Mouse (Mus musculus): ENCODE results near the gene Otop3. TPM values are rescaled to one million over a fixed set of nuclear protein-coding genes. Genes with fewer than 3 reads are reported as not detected.

The Otop3 gene
- polyA plus RNA-seq, 1 experiment: 0.12 TPM

GRCm38 (mm10) chr11:115367395-115367944 lies 32.9 kb downstream of the Otop3 start, which contains the start of gene Hid1:
Hid1 (minus strand) TSS chr11:115367756.
- Histone ChIP-seq H3K36me3 (ENCODE audit: control insufficient read depth, insufficient read depth, low read length) (no peaks in the 10 kb centered on the region), H3K4me1 (replicated peaks; ENCODE audit: control insufficient read depth, insufficient read depth, low read length) (peaks cover 19% of the 10 kb centered on the region), H3K27me3 (ENCODE audit: control insufficient read depth, insufficient read depth, low read length) (no peaks in the 10 kb centered on the region), H3K4me3 (ENCODE audit: control insufficient read depth, insufficient read depth, low read length) (peak within 1 kb of the TSS; percentile 85), H3K27ac (ENCODE audit: control insufficient read depth, insufficient read depth, low read length) (no peak within 1 kb of the TSS)
- TF ChIP-seq CTCF (IDR thresholded peaks at IDR 0.05; ENCODE audit: borderline replicate concordance, control insufficient read depth, extremely low read depth, insufficient read depth, low read length, poor library complexity): no peak
- TF ChIP-seq POLR2A (IDR thresholded peaks at IDR 0.05; ENCODE audit: control insufficient read depth, extremely low read depth, insufficient read depth, low read length, poor library complexity): peak; percentile 84
- under 1% methylated on average over 39 of the region's 39 CpGs for WGBS
- DNase-seq: peak; percentile 92

- Histone ChIP-seq H3K27me3 (ENCODE audit: control insufficient read depth, insufficient read depth, low read length) (peaks cover 17% of the 10 kb centered on the region), H3K4me1 (replicated peaks; ENCODE audit: control insufficient read depth, insufficient read depth, low read length) (peaks cover 23% of the 10 kb centered on the region), H3K27ac (ENCODE audit: control insufficient read depth, insufficient read depth, low read length) (no peak overlapping the region), H3K4me3 (ENCODE audit: control insufficient read depth, insufficient read depth, low read length) (no peak overlapping the region), H3K36me3 (ENCODE audit: control insufficient read depth, insufficient read depth, low read length) (no peaks in the 10 kb centered on the region)
- 68% methylated on average over 7 of the region's 7 CpGs for WGBS
- DNase-seq: no peak
- TF ChIP-seq POLR2A (IDR thresholded peaks at IDR 0.05; ENCODE audit: control insufficient read depth, extremely low read depth, insufficient read depth, low read length, poor library complexity): no peak
- no peak for TF ChIP-seq CTCF (IDR thresholded peaks at IDR 0.05; ENCODE audit: borderline replicate concordance, control insufficient read depth, extremely low read depth, insufficient read depth, low read length, poor library complexity)
These were observed 35.8 kb downstream of the Otop3 start for GRCm38 (mm10) chr11:115370368-115370767.

DNA sequence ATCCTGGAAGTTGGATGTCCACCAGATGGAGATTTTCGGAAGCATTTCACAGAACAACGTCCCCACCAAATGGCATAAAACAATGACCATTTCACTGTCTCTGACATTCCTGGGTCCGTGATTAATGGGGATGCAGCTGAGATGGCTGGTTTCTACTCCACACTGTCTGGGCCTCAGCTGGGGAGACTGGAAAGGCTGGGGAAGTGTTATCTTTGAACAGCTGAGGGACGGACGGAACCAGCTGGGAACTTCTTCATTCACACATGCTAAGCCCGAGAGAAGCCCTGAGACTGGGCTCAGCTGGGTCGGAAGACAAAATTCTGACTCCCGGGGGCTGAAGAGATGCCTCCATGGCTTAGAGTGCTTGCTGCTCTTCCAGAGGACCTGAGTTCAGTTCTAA lies 36.8 kb downstream of the Otop3 start:
- Histone ChIP-seq H3K36me3 (ENCODE audit: control insufficient read depth, insufficient read depth, low read length) (no peaks in the 10 kb centered on the region), H3K4me1 (replicated peaks; ENCODE audit: control insufficient read depth, insufficient read depth, low read length) (peaks cover 17% of the 10 kb centered on the region), H3K27ac (ENCODE audit: control insufficient read depth, insufficient read depth, low read length) (no peak overlapping the region), H3K27me3 (ENCODE audit: control insufficient read depth, insufficient read depth, low read length) (peaks cover 18% of the 10 kb centered on the region), H3K4me3 (ENCODE audit: control insufficient read depth, insufficient read depth, low read length) (no peak overlapping the region)
- 91% methylated on average over 8 of the region's 8 CpGs for WGBS
- DNase-seq: no peak
- TF ChIP-seq CTCF (IDR thresholded peaks at IDR 0.05; ENCODE audit: borderline replicate concordance, control insufficient read depth, extremely low read depth, insufficient read depth, low read length, poor library complexity): no peak
- TF ChIP-seq POLR2A (IDR thresholded peaks at IDR 0.05; ENCODE audit: control insufficient read depth, extremely low read depth, insufficient read depth, low read length, poor library complexity): no peak

DNA sequence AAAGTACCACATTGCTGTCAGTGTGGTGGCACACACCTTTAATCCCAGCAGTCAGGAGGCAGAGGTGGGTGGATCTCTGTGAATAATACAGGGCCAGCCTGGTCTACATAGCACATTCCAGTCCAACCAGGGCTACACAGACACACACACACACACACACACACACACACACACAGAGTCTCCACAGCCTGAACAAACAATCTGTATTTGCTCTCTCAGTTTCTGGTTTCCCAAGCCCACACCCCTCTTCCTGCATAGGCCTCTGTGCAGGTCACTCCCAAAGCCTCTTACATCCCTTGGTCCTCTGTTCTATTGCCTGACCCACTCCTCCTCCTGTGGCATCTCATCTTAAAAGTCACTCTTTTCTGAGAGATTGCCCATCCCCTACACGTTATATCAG lies 37.5 kb downstream of the Otop3 start:
- peaks cover 18% of the 10 kb centered on the region for H3K27me3 ChIP-seq (ENCODE audit: control insufficient read depth, insufficient read depth, low read length)
- TF ChIP-seq POLR2A (IDR thresholded peaks at IDR 0.05; ENCODE audit: control insufficient read depth, extremely low read depth, insufficient read depth, low read length, poor library complexity) (no peak), CTCF (IDR thresholded peaks at IDR 0.05; ENCODE audit: borderline replicate concordance, control insufficient read depth, extremely low read depth, insufficient read depth, low read length, poor library complexity) (no peak)
- 84% methylated on average over 1 of the region's 1 CpGs for WGBS
- no peak overlapping the region for H3K4me3 ChIP-seq (ENCODE audit: control insufficient read depth, insufficient read depth, low read length)
- no peak overlapping the region for H3K27ac ChIP-seq (ENCODE audit: control insufficient read depth, insufficient read depth, low read length)
- H3K4me1 ChIP-seq (replicated peaks; ENCODE audit: control insufficient read depth, insufficient read depth, low read length): peaks cover 10% of the 10 kb centered on the region
- no peak for DNase-seq
- H3K36me3 ChIP-seq (ENCODE audit: control insufficient read depth, insufficient read depth, low read length): no peaks in the 10 kb centered on the region

- H3K27ac ChIP-seq (ENCODE audit: control insufficient read depth, insufficient read depth, low read length): no peak overlapping the region
- peaks cover 18% of the 10 kb centered on the region for H3K27me3 ChIP-seq (ENCODE audit: control insufficient read depth, insufficient read depth, low read length)
- no peak for TF ChIP-seq CTCF (IDR thresholded peaks at IDR 0.05; ENCODE audit: borderline replicate concordance, control insufficient read depth, extremely low read depth, insufficient read depth, low read length, poor library complexity)
- TF ChIP-seq POLR2A (IDR thresholded peaks at IDR 0.05; ENCODE audit: control insufficient read depth, extremely low read depth, insufficient read depth, low read length, poor library complexity): no peak
- no peak overlapping the region for H3K4me3 ChIP-seq (ENCODE audit: control insufficient read depth, insufficient read depth, low read length)
- WGBS: 51% methylated on average over 2 of the region's 2 CpGs
- peaks cover 9% of the 10 kb centered on the region for H3K4me1 ChIP-seq (replicated peaks; ENCODE audit: control insufficient read depth, insufficient read depth, low read length)
- DNase-seq: no peak
- no peaks in the 10 kb centered on the region for H3K36me3 ChIP-seq (ENCODE audit: control insufficient read depth, insufficient read depth, low read length)
These were observed 38.2 kb downstream of the Otop3 start for GRCm38 (mm10) chr11:115372737-115373136.

- WGBS: 3% methylated on average over 30 of the region's 30 CpGs
- peak overlapping the region; percentile 3; the same call in 1 of the 2 replicates for H3K4me3 ChIP-seq (ENCODE audit: control insufficient read depth, insufficient read depth, low read length)
- no peak for DNase-seq
- peaks cover 18% of the 10 kb centered on the region for H3K27me3 ChIP-seq (ENCODE audit: control insufficient read depth, insufficient read depth, low read length)
- H3K4me1 ChIP-seq (replicated peaks; ENCODE audit: control insufficient read depth, insufficient read depth, low read length): peaks cover 8% of the 10 kb centered on the region
- TF ChIP-seq CTCF (IDR thresholded peaks at IDR 0.05; ENCODE audit: borderline replicate concordance, control insufficient read depth, extremely low read depth, insufficient read depth, low read length, poor library complexity): no peak
- no peak for TF ChIP-seq POLR2A (IDR thresholded peaks at IDR 0.05; ENCODE audit: control insufficient read depth, extremely low read depth, insufficient read depth, low read length, poor library complexity)
- H3K27ac ChIP-seq (ENCODE audit: control insufficient read depth, insufficient read depth, low read length): no peak overlapping the region
- no peaks in the 10 kb centered on the region for H3K36me3 ChIP-seq (ENCODE audit: control insufficient read depth, insufficient read depth, low read length)
These were observed 39.5 kb downstream of the Otop3 start for GRCm38 (mm10) chr11:115373805-115374694.
